9 mouse cellular contexts compared by ENCODE assay signal in the genomic region with DNA sequence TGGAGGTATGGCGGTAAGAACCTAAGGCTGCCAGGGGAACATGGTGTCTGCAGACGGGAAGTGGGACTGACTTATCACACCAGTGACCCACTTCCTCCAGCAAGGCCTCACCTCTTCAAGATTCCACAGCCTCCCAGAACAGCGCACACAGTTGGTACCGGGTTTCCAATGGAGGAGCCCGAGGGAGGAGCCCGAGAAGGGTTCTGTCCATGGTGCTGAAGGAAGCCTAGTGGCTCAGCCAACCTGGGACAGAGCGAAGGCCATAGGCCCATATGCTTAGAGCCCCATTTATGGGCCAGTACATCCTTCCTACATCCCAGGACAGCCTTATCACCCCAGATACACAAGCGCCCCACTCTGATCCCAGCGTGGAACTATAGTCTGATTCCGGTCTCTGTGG. TPM values are rescaled to one million over a fixed set of nuclear protein-coding genes. Genes with fewer than 3 reads are reported as not detected.
DNase-seq lines count a peak whose midpoint lies in the region; ATAC-seq and TF ChIP-seq lines count a peak whose summit lies in the region.
"Had no signal": no experiment of that assay in that cellular context is flagged by ENCODE, and none has a peak within 500 bp of the region (broad histone marks: within the 10 kb centered on the region; RNA-seq: fewer than 3 reads in every experiment).

No protein-coding gene starts in this region.

- peak; percentile 5 for DNase-seq in kidney, adult 18-20 months
- DNase-seq in kidney, adult 11 months, result no peak
- peak; percentile 52 for DNase-seq in Muller cell, postnatal 12 days (ENCODE audit: inconsistent ontology term)
- peak; percentile 37 for DNase-seq in c-Kit-positive CD71-positive TER-119-positive erythroid progenitor cells, embryonic 14.5 days (ENCODE audit: low spot score)
- peak; percentile 24 to 28 (median 28) for DNase-seq in liver, embryonic 14.5 days (ENCODE audit: low read depth in 3 of 3, low spot score in 3 of 3)
- DNase-seq in left cerebral cortex, adult 9 months (ENCODE audit: low spot score in 2 of 2), result no peak
- DNase-seq in gastrocnemius, adult 2 months, result no peak

- ATAC-seq in liver, embryonic 14.5 days (ENCODE audit: insufficient read depth), result no peak
- no peak for ATAC-seq in inflammation-experienced regulatory T-cells, adult 6 months

- intact Hi-C loops in gastrocnemius, adult 2 months (cut with DNase I), result no loop called here

- H3K9ac ChIP-seq in liver, embryonic 14.5 days (replicated peaks), result no peak overlapping the region
- H3K9ac ChIP-seq: limb, embryonic 12.5 days had no signal

- no peak for TF ChIP-seq CTCF in liver, embryonic 14.5 days (IDR thresholded peaks at IDR 0.05; ENCODE audit: low read depth)
- TF ChIP-seq CTCF in gastrocnemius, adult 2 months (IDR thresholded peaks at IDR 0.05), result no peak

- H3K4me2 ChIP-seq in liver, embryonic 14.5 days (ENCODE audit: low read depth), result no peak overlapping the region
- H3K4me2 ChIP-seq: limb, embryonic 12.5 days had no signal

- no peak overlapping the region for H3K27ac ChIP-seq in liver, embryonic 14.5 days
- H3K27ac ChIP-seq in gastrocnemius, adult 2 months, result no peak overlapping the region
- H3K27ac ChIP-seq: limb, embryonic 12.5 days had no signal

- no peaks in the 10 kb centered on the region for H3K27me3 ChIP-seq in liver, embryonic 14.5 days (ENCODE audit: control insufficient read depth, insufficient read depth, low read length)

- no peaks in the 10 kb centered on the region for H3K9me3 ChIP-seq in liver, embryonic 14.5 days (ENCODE audit: control insufficient read depth, low read length)
- H3K9me3 ChIP-seq: limb, embryonic 12.5 days had no signal

- no peaks in the 10 kb centered on the region for H3K36me3 ChIP-seq in liver, embryonic 14.5 days (replicated peaks; ENCODE audit: control insufficient read depth, insufficient read depth, low read depth)
- H3K36me3 ChIP-seq: limb, embryonic 12.5 days had no signal

- TF ChIP-seq EP300 in liver, embryonic 14.5 days (IDR thresholded peaks at IDR 0.05; ENCODE audit: low read depth), result no peak

- H3K4me1 ChIP-seq in liver, embryonic 14.5 days (replicated peaks; ENCODE audit: control insufficient read depth in 2 of 2, insufficient read depth in 2 of 2, low read length in 1 of 2), result no peaks in the 10 kb centered on the region

- 26% methylated on average over 10 of the region's 10 CpGs for WGBS in liver, embryonic 14.5 days (ENCODE audit: insufficient replicate concordance)

- H3K4me3 ChIP-seq in liver, embryonic 14.5 days (ENCODE audit: insufficient read depth in 1 of 2, low read depth in 2 of 2, low read length in 2 of 2), result no peak overlapping the region
- H3K4me3 ChIP-seq in gastrocnemius, adult 2 months, result no peak overlapping the region
- H3K4me3 ChIP-seq: limb, embryonic 12.5 days had no signal

RNA-seq across cellular contexts. Expression of a gene that starts 32.1 kb away (rescaled TPM):
- 0.08 TPM in 1 of 2 replicates, not detected in the other for polyA plus RNA-seq in liver, embryonic 14.5 days (2012; rRNA removed)
- 0.08 TPM in 1 of 2 replicates, not detected in the other for polyA plus RNA-seq in liver, embryonic 14.5 days (2014; fragmentation: Nextera tagmentation; extraction: Ambion mirVana)
- not detected for polyA plus RNA-seq in inflammation-experienced regulatory T-cells, adult 6 months (2017; shearing (Covaris generic))
- total RNA-seq in gastrocnemius, adult 2 months (2021), result not detected

Comparison
In these comparisons a context has a peak if more than half of its experiments do, and no peak if none do; other contexts are left out.
1. DNase-seq: peak in kidney, adult 18-20 months (single experiment), Muller cell, postnatal 12 days (single experiment), c-Kit-positive CD71-positive TER-119-positive erythroid progenitor cells, embryonic 14.5 days (single experiment) and liver, embryonic 14.5 days (3 of 3); none in kidney, adult 11 months (single experiment), left cerebral cortex, adult 9 months (0 of 2) and gastrocnemius, adult 2 months (single experiment).